Mouse (Mus musculus): Measurements from ENCODE around the gene Rhov. TPM values are rescaled to one million over a fixed set of nuclear protein-coding genes. Genes with fewer than 3 reads are reported as not detected.

Gene Rhov
- total and polyA plus RNA-seq, 3 experiments, result 0.17 TPM; not detected in 2

- no peak for TF ChIP-seq E2F4 (IDR thresholded peaks at IDR 0.05; ENCODE audit: insufficient replicate concordance, low read depth, low read length)
- TF ChIP-seq KAT2A (IDR thresholded peaks at IDR 0.05; ENCODE audit: insufficient replicate concordance, low read length), result no peak
- no peak for TF ChIP-seq NRF1 (IDR thresholded peaks at IDR 0.05; ENCODE audit: low read depth, low read length)
- no peak for TF ChIP-seq MYC (IDR thresholded peaks at IDR 0.05; ENCODE audit: low read depth, low read length)
- no peak for TF ChIP-seq TBP (conservative IDR thresholded peaks at IDR 0.05; ENCODE audit: low read depth, low read length)
- TF ChIP-seq ELF1 (IDR thresholded peaks at IDR 0.05; ENCODE audit: low read depth, low read length), result no peak
- TF ChIP-seq CTCF (conservative IDR thresholded peaks at IDR 0.05 in 1 of 2, IDR thresholded peaks at IDR 0.05 in 1 of 2; ENCODE audit: low read depth in 2 of 2, low read length in 2 of 2), result no peak
- TF ChIP-seq GABPA (IDR thresholded peaks at IDR 0.05; ENCODE audit: insufficient replicate concordance, low read depth, low read length), result no peak
- no peak for TF ChIP-seq ETS1 (conservative IDR thresholded peaks at IDR 0.05; ENCODE audit: low read depth, low read length)
- no peak for TF ChIP-seq BHLHE40 (IDR thresholded peaks at IDR 0.05; ENCODE audit: low read depth, low read length)
- no peak for TF ChIP-seq ZKSCAN1 (IDR thresholded peaks at IDR 0.05; ENCODE audit: borderline replicate concordance, low read depth, low read length)
- TF ChIP-seq POLR2AphosphoS2 (IDR thresholded peaks at IDR 0.05; ENCODE audit: low read depth, low read length), result no peak
- no peak for TF ChIP-seq TCF12 (IDR thresholded peaks at IDR 0.05; ENCODE audit: low read depth, low read length)
- TF ChIP-seq ZMIZ1 (IDR thresholded peaks at IDR 0.05; ENCODE audit: low read depth, low read length), result no peak
- no peak for TF ChIP-seq IRF4 (IDR thresholded peaks at IDR 0.05; ENCODE audit: low read depth, low read length)
- H3K4me2 ChIP-seq (ENCODE audit: insufficient read depth, low read depth, poor library complexity, severe bottlenecking), result no peak overlapping the region
- in situ Hi-C loops (cut with MboI; ENCODE audit: low pct_ligation_motif_present, low pct_unique_long_range_greater_than_20kb, low sequenced_read_pairs), result no loop called here
- DNase-seq (ENCODE audit: extremely low read depth), result no peak
- no peak overlapping the region for H3K9ac ChIP-seq (ENCODE audit: insufficient read depth, low read depth)
- H3K27ac ChIP-seq (ENCODE audit: insufficient read depth, low read depth), result no peak overlapping the region
- no peaks in the 10 kb centered on the region for H3K9me3 ChIP-seq (replicated peaks; ENCODE audit: low read length)
- H3K36me3 ChIP-seq (replicated peaks in 1 of 2; ENCODE audit: control insufficient read depth in 1 of 2, insufficient read depth in 1 of 2, low read length in 1 of 2), result peaks cover 71 to 92% of the 10 kb centered on the region in 2 experiments
- peaks cover 11% of the 10 kb centered on the region for H3K79me2 ChIP-seq (replicated peaks; ENCODE audit: control insufficient read depth, extremely low read depth, insufficient read depth, poor library complexity, severe bottlenecking)
- H3K27me3 ChIP-seq (replicated peaks), result no peaks in the 10 kb centered on the region
- dilution Hi-C loops (cut with MboI; ENCODE audit: extremely low pct_ligation_motif_present, extremely low pct_unique_long_range_greater_than_20kb, low sequenced_read_pairs), result no loop called here
- H3K4me3 ChIP-seq (replicated peaks in 1 of 3; ENCODE audit: low read depth in 2 of 3, low read length in 2 of 3, poor library complexity in 1 of 3), result no peak overlapping the region
- peaks cover 4 to 38% of the 10 kb centered on the region in 2 experiments; a peak in 3 of 4 replicates for H3K4me1 ChIP-seq (ENCODE audit: control insufficient read depth in 1 of 2, insufficient read depth in 2 of 2)
Measured at GRCm38 (mm10) chr2:119294411-119294810, 23.3 kb upstream of the Rhov start.

DNA sequence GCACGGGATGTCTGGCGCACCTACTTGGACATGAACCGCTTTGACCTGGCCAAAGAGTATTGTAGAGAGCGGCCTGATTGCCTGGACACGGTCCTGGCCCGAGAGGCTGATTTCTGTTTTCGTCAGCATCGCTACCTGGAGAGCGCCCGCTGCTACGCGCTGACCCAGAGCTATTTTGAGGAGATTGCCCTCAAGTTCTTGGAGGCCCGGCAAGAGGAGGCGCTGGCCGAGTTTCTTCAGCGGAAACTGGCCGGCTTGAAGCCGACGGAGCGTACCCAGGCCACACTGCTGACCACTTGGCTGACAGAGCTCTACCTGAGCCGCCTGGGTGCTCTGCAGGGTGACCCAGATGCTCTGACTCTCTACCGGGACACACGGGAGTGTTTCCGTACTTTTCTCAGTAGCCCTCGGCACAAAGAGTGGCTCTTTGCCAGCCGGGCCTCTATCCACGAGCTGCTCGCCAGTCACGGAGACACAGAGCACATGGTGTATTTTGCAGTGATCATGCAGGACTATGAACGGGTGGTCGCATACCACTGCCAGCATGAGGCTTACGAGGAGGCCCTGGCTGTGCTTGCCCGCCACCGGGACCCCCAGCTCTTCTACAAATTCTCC, 22.8 kb upstream of the Rhov start:
- no peaks in the 10 kb centered on the region for H3K27me3 ChIP-seq (replicated peaks)
- H3K9me3 ChIP-seq (replicated peaks; ENCODE audit: low read length), result no peaks in the 10 kb centered on the region
- TF ChIP-seq ZKSCAN1 (IDR thresholded peaks at IDR 0.05; ENCODE audit: borderline replicate concordance, low read depth, low read length) (no peak), ETS1 (conservative IDR thresholded peaks at IDR 0.05; ENCODE audit: low read depth, low read length) (no peak), ZC3H11A (IDR thresholded peaks at IDR 0.05; ENCODE audit: low read depth, low read length) (no peak), POLR2AphosphoS2 (IDR thresholded peaks at IDR 0.05; ENCODE audit: low read depth, low read length) (no peak)
- DNase-seq (ENCODE audit: extremely low read depth), result no peak
- H3K79me2 ChIP-seq (replicated peaks; ENCODE audit: control insufficient read depth, extremely low read depth, insufficient read depth, poor library complexity, severe bottlenecking), result peaks cover 16% of the 10 kb centered on the region
- H3K4me3 ChIP-seq (replicated peaks in 1 of 3; ENCODE audit: low read depth in 2 of 3, low read length in 2 of 3, poor library complexity in 1 of 3), result no peak overlapping the region
- H3K27ac ChIP-seq (ENCODE audit: insufficient read depth, low read depth), result no peak overlapping the region
- in situ Hi-C loops (cut with MboI; ENCODE audit: low pct_ligation_motif_present, low pct_unique_long_range_greater_than_20kb, low sequenced_read_pairs), result no loop called here
- H3K4me1 ChIP-seq (ENCODE audit: control insufficient read depth in 1 of 2, insufficient read depth in 2 of 2), result peaks cover 4 to 34% of the 10 kb centered on the region in 2 experiments; a peak in 3 of 4 replicates
- dilution Hi-C loops (cut with MboI; ENCODE audit: extremely low pct_ligation_motif_present, extremely low pct_unique_long_range_greater_than_20kb, low sequenced_read_pairs), result no loop called here
- no peak overlapping the region for H3K9ac ChIP-seq (ENCODE audit: insufficient read depth, low read depth)
- no peak overlapping the region for H3K4me2 ChIP-seq (ENCODE audit: insufficient read depth, low read depth, poor library complexity, severe bottlenecking)
- peaks cover 66 to 86% of the 10 kb centered on the region in 2 experiments for H3K36me3 ChIP-seq (replicated peaks in 1 of 2; ENCODE audit: control insufficient read depth in 1 of 2, insufficient read depth in 1 of 2, low read length in 1 of 2)
